Mouse (Mus musculus): ENCODE results near the gene Fgr.

DNA sequence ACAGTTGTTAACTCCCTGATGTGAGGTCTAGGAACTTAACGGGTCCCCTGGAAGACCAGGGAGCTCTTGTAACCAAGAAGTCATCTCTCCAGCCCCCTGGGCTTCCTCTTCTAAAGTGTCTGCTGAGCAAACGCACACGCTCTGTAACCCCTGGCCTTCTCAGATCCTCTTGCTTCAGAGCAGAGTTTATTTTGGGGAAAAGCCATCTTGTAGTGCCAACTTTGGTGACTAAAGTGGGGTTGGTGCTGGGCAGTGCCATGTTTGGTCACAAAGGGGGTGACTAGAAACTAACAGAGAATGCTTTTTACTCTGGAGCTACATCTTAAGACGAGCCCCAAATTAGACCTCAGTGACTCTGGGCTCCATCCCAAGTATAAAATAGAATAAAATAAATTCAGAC, 29.1 kb upstream of the Fgr start:
- TF ChIP-seq CTCF (conservative IDR thresholded peaks at IDR 0.05 in 1 of 2, IDR thresholded peaks at IDR 0.05 in 1 of 2; ENCODE audit: low read depth in 2 of 2, low read length in 2 of 2) (no peak), EP300 (IDR thresholded peaks at IDR 0.05; ENCODE audit: low read length) (no peak), TBP (conservative IDR thresholded peaks at IDR 0.05; ENCODE audit: low read depth, low read length) (no peak), KAT2A (IDR thresholded peaks at IDR 0.05; ENCODE audit: insufficient replicate concordance, low read length) (no peak), ETS1 (conservative IDR thresholded peaks at IDR 0.05; ENCODE audit: low read depth, low read length) (no peak), USF1 (IDR thresholded peaks at IDR 0.05; ENCODE audit: low read depth, low read length) (no peak), CHD1 (IDR thresholded peaks at IDR 0.05; ENCODE audit: low read depth, low read length) (no peak), HCFC1 (IDR thresholded peaks at IDR 0.05; ENCODE audit: low read depth, low read length) (no peak), MEF2A (IDR thresholded peaks at IDR 0.05; ENCODE audit: borderline replicate concordance, low read depth, low read length) (no peak), SMC3 (IDR thresholded peaks at IDR 0.05; ENCODE audit: low read depth, low read length) (no peak), IRF4 (IDR thresholded peaks at IDR 0.05; ENCODE audit: low read depth, low read length) (no peak), MYC (IDR thresholded peaks at IDR 0.05; ENCODE audit: low read depth, low read length) (no peak), MAX (IDR thresholded peaks at IDR 0.05; ENCODE audit: low read length) (no peak), POLR2A (IDR thresholded peaks at IDR 0.05; ENCODE audit: low read depth, low read length) (no peak)
